Mouse (Mus musculus) mesoderm, embryonic 11.5 days (tissue): ENCODE data around the gene Rbpj.
"Not testable (repeated sequence)": the region's sequence is repeated elsewhere in the genome, so short reads cannot be mapped to it uniquely, and the experiment has no call there.

Source experiments
- DNase-seq: peaks from one replicate; pipeline ENCODE4 v3.0.0-alpha.2; 2012; ENCODE audit warnings: low read depth, low spot score

Gene Rbpj

DNA sequence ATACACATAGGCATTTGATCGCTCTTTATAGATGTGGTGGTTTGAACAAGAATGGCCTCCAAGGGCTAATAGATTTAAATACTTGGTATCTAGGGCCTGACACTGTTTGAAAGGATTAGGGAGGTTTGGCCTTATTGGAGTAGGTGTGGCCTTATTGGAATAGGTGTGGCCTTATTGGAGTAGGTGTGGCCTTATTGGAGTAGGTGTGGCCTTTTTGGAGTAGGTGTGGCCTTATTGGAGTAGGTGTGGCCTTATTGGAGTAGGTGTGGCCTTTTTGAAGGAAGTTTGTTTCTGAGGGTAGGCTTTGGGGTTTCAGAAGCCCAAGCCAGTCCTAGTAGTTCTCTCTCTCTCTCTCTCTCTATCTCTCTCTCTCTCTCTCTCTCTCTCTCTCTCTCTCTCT is 84.4 kb downstream of the Rbpj start:
- DNase-seq: not testable (repeated sequence)

DNA sequence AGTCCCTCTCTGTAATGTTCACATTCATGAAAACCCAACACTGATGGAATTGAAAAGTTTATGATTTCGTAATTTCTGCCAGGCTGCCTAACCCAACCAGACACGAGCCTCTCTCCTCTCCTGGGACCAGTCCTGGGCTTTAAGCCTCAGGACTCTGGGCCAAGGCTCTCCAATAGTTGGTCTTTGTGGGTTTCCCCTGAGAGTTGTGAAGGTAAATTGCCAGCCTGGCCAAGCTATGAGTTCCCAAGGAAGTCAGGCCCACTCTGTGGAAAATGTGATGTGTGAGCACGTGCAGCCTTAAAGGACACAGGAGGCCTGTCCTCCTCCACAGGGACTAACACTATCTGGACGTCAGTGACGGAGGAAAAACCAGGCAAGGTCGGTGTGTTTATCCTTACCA is 85.4 kb downstream of the Rbpj start:
- DNase-seq: no peak

DNA sequence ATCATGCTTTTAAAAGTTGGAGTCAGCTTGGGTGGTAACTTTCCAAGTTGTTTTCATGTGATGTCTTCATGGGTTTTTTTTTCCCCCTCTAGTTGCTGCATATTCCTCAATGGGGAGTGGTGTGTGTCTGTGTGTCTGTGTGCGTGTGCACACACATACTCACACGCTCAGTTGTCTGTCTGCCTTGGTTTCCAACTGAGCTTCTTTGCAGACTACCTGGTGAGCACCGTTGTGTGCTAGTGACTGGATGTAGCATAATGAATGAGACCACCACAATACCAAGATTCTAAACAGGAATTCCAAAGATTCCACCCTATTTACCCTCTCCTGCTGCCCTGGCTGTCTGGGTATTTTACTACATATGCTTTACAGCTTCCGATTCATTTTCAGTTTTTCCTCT is 86.0 kb downstream of the Rbpj start:
- DNase-seq: no peak

DNA sequence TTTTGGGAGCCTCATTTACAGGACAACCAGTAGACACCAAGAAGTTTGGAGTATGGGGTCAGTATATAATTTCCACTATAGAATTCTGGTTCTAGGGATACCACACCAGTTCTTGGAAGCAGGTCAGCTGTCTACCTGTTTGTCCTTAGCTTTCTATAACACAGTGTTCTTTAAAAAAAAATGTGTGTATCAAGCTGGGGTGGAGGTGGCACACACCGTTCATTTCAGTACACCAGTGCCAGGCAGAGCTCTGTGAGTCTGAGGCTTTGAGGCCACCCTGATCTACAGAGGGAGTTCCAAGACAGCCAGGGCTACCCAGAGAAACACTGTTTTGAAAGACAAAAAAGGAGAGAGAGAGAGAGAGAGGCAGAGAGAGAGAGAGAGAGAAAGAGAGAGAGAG is 87.3 kb downstream of the Rbpj start:
- DNase-seq: no peak

DNA sequence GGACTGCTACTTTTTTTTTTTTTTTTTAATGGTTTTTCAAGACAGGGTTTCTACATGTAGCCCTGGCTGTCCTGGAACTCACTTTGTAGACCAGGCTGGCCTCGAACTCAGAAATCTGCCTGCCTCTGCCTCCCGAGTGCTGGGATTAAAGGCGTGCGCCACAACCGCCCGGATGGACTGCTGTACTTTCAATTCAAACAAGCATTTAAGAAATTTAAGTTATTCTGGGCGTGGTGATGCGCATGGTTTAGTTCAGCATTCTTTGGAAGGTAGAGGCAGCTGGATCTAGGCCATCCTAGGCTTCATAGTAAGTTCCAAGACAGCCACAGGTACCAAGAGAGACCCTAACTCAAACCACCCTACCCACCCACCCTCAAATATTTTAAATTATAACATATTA is 88.2 kb downstream of the Rbpj start:
- DNase-seq: no peak

DNA sequence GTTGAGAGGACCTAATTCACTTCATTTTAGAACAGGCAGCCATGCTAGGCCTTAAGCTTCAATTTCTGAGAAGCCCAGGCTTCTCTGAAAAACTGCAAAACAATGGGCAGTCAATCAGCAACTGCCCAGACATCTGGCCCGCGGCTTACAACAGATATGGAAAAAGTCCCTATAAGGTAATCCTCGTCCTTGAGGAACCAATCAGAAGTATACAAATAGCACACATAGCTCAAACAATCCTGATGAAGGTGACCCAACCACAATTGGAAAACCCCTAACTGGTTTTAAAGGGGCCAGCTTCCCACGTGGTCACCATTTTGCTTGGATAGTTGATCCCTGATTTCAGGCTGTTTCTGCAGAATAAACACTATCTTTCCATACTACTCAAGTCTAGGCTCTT is 89.0 kb downstream of the Rbpj start:
- DNase-seq: no peak

DNA sequence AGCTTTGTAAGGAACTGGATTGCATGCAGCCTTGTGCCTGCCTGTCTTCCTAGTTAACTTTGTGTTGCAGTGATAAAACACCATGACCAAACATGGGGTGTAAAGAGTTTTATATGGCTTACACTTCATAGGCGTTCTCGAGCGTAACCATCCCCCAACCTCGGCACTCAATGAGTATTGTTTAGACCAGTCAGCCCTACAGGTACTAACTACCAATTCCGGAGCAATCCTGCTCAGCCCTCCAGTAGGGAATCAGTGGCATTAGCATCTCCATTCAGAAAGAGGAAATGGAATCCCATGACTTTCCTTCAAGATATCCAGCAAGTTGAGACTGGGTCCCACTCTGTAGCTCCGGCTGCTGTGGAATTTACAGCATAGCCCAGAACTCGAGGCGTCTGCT is 89.5 kb downstream of the Rbpj start:
- DNase-seq: no peak

DNA sequence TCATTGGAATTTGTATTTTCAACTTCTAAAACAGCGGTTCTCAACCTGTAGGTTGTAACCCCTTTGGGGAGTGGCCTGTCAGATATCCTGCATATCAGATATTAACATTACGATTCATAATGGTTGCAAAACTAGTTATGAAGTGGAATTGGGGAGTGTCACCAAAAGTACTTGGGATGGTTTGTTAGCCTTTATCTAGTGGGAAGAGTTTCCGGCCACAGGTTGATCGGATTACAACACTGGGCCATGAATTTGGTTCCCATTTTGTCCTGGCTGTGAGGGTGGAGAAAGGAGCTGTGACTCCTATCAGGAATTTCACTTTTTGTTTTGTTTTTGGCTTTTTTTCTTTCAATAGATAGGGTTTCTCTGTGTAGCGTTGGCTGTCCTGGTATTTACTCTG is 90.0 kb downstream of the Rbpj start:
- no peak for DNase-seq

DNA sequence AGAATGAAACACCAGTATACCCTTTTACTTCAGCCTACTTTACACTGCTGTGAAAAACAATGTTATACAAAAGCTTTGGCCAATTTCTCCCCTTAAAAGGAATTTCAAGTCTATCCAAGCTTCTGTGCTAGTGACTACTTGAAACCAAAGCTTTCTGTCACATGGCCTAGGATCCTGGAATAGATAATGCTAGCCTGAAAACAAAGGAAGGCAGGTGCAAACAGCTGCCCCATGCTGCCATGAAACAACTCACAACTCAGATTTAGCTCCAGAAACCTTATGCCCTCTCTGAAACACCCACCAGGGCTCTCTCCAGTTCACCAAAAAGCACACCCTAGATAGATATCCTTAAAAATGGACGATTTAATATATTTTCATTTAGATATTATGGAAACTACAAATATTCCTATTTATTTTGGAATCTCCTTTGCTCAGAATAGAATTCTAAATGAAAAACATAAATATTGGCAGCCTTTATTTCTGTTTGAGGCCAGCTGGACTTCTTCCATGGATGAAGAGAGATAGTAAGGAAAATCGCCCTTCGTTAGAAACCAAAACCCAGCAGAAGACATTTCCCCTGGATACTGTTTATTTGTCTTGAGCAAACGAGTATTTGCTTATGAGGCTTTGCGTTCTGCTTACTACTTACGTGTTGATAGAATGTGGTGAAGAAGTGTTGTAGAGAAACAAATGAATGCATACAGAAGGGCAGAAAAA is 91.8 kb downstream of the Rbpj start:
- no peak for DNase-seq

DNA sequence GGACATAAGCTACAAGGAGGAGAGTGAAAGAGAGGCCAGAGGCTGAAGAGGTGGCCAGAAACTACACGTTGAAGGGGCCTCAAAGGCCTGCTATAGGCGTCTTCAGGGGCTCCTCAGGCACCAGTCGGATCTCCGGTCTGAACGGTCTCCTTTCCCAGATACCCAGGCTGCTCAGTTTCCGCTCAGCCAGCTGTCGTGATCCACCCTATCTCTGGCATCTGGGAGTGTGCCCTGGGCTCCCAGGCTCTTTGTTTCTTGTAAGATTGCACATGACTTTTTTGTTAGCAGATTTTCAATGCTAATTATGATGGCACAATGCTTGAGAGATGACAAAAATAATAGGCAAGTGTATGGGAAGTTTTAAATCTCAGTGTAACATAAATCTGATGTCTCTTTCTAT is 95.2 kb downstream of the Rbpj start:
- no peak for DNase-seq

DNA sequence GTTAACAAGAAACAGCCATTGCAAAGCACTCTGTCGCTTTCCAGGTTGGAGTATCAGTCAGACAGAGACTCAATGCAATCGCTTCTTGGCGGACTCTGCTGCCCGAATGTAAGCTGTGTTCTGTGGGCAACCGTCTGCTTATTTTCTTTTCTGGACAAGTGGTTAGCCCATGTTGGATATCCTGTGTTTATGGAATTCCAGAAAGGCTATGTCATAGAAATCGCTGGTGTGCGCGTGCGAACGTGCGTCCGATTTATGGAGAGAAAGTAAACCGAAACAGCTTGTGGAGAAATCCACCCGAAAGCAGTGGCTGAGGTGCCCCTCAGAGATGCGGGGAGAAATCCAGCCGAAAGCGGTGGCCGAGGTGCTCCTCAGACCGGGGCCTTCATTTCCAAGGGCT is 98.4 kb downstream of the Rbpj start:
- DNase-seq: no peak

DNA sequence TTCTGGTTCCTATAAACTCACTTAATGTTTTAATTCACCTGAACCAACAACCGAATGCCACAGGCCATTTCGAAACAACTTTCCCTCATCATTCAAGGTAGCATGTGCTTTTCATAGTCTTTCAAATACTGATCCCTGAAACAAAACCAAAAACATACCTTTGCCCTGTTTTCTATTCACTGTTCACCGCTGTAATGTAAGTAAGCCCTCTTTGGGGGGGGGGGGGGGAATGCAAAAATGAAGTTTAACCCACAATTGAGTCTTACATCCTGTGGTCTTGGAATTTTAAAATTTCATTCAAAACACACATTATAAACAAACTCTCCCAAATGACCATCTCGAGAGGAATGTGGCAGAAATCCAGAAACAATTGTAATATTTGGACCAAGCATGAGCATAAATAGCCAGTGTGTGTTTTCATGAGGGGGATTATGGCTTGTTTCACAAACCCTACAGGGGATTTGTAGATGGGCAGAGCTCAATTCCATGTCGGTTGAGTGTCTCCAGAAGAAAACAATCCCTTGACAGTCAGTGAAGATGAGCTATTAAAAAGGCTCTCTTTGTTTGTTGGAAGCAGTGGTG is 99.4 kb downstream of the Rbpj start:
- DNase-seq: no peak

DNA sequence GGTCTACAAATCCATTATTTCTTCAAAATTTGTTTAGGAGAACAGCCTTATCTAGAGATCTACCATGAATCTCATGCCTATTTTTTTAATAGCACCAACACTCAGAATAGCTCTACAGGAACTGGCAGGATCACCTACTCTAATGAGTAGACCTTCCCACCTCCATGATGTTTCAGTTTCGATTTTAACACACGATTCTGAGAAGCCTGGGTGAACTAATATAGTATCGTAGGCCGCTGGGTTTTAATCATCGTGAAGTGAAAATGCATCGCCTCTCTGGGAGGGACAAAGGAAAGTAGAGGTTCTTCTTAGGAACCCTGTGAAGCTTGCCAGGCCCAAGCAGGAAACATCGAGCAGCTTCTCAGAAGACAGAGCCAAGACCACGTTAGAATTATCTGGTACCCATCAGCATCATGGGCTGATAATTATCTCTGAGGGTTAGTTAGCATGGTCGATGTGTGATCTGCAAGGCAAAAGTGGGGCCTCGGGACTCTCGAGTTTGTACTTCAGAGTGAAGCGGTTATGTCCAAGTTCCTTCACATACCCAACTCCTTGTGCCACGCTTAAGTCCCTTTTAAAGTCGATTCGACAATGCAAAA is 100.6 kb downstream of the Rbpj start:
- DNase-seq: no peak

DNA sequence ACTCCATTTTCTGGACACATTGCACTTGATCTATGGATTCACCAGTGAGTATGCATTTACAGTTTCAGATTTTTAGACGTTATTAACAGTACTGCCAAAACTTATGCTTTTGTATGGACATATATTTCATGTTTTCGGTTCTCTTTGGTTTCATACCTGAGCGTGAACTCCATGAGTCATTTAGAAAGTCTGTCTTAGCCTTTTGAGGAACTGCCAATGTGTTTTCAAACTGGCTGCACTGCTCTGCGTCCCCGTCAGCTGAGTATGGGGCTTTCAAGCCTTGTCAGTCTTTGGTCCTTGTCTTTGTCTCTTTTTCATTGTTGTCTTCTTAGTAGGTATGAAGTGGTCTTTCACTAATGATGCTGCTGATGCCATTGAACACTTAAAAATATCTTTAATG is 106.5 kb downstream of the Rbpj start:
- DNase-seq: no peak

DNA sequence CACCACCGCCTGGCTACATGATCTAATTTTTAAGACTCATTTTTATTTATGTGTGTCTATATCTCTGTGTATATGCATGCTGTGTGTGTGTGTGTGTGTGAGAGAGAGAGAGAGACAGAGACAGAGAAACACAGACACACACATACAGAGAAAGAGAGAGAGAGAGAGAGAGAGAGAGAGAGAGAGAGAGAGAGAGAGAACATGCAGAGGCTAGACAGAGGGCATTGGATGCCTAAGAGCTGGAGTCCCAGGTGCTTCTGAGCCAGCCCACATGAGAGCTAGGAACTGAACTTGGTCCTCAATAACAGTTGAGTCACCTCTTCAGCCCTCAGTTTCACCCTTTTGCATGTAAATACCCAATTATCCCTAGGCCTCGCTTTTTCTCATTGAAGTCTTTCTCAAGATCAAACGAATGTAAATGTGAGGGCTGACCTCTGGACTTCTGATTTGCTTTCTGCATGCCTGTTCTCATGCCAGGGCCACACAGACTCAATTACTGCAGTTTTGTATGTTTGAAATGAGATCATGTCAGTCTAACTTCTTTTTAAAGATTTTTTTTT is 109.0 kb downstream of the Rbpj start:
- DNase-seq: no peak

DNA sequence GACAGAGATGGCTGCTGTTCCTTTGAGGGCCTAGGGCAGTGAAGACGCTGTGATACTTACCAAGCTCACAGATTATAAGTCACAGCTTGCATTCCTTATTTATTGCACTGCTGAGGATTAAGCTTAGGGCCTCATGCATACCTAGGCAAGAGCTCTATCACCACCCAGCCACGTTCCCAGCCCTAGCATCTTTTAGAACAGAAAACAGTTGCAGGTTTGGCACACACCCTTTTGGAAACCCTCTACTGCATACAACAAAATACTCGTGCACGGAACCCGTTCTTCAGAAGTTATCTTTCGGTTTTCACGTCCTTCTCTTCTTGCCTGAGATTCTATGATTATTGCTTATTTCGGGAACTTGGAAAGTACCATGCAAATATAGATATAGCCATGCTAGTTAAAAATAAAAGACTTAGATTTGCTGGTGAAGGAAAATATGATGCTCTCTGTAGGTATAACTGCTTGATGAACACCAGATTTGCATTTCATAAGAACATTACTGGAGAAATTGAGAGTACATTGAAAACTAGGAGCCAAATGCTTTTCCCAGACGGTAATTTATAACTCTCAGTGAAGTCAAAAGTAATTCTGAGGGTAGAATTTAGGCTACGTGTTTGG is 111.4 kb downstream of the Rbpj start:
- DNase-seq: no peak

DNA sequence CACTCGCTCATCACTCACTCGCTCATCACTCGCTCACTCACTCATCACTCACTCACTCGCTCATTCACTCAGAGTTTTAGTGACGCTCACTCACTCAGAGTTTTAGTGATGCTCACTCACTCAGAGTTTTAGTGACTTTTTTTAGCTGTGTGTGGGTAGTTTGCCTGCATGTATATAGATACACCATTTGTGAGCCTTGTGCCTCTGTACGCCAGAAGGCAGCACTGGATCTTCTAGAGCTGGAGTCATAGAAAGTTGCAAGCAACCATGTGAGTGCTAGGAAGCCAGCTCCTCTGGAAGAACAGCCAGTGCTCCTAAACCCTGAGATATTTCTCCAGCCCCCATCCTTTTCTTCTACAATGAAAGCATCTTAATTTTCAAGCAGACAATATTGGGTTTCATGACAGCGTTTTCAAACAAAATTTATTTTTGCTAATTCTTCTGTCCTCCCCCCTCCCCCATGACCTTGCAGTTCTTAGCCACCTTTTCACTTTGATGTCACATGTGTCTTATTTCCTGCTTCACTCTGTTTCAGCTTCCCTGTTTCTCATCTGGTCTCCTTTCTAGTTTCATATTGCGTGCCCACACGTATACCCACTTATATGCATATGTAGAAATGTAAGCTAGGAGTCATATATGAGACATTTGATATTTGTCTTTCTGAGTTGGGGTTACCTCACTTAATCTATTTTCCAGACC is 118.3 kb downstream of the Rbpj start:
- DNase-seq: no peak

DNA sequence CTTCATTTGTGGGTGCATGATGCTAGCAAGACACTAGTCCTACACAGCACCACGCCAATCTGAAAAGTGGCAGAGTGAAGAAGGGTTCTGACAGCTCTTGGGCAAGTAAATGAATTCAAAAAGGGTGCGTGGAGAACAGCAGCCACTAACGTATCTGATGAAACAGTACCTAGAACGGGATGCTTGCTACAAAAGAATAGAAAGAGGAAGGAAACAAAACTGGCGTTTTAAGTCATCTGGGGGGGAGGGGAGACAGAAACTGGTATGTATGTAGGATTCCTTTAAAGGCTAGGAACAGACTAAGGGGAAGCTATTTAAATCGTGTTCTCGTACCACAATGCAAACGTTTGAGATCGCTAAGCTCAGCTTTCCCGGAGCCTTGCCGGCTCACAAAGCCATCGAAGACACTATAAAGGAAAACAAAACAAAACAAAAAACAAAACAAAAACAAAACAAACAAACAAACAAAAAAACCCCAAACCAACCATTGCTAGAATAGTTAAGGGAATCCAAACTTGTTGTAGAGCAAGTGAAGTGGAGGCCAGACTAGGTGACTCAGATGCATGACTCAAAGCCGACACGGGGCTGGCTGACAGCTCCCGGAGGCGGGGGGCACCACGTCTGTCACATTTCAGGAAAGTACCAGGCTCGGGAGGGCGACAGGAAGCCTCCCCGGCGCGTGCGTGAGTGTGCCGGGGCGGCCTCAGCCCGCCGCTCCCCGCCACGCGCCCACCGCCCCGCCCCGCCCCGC is 122.6 kb downstream of the Rbpj start:
- DNase-seq: peak; percentile 12

DNA sequence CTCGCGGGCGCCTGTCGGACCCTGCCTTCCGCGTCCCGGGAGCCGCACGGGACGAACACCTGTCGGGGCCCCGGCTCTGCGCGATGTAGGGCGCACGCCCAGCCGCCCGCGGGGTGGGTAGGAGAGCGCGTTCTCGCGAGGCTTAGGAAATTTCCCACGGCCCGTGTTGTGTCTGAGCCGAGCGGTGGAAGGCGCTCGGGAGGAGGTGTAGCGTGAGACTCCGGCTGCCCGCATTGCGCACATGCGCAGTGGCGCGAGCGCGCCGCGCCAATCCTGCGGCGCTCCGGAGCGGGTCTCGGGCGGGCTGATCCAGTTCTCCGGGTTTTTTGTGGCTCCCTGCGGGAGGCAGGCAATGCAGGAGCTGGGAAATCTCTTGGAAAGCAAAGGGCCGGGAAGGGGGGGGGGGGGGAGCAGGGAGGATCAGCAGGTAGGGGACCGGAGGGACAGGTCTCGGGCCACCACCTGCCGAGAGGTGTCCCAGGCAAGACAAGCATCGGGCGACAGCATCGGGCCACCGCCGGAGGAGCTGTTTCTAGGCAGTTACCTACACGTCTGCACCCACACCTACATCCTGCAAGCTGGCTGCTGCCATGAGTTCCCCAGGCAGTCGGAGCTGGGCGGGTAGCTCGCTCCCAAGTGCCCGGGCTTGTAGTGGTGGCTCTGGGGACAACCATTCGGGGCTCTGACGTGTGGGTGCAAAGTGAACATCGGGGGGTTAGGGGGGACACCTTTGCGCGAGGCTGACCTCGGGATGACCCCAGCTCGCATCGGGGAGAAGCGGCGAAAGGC is 123.4 kb downstream of the Rbpj start:
- DNase-seq: peak; percentile 99

DNA sequence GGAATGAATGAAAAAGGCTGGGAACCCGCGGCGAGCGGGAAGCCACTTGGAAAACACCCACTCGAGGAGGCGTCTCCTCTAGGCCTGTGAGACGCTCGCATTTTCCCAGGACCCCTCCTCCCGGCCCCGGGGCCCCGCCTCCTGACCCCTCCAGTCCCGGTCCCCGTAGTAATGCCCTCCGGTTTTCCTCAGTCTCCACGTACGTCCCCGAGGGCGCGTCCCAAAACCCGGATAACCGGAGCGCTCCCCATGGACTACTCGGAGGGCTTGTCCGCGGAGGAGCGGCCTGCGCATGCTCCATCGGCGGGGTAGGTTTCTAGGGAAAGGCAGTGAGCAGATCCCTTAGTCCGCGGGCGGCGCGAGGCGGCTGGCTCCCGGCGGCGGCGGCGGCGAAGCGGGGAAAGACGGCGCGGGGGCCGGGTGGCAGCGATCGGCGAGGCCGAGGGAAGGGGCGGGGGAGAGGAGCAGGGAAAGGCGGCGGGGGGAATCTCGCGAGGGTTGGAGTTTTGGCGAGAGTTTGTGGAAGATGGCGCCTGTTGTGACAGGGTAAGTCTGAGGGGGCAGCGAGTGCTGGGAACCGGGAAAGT is 124.3 kb downstream of the Rbpj start:
- peak; percentile 97 for DNase-seq
